Mouse (Mus musculus) liver (tissue): ENCODE results near the gene 9530002B09Rik.

ENCODE experiments used
- DNase-seq: peaks from one replicate; pipeline ENCODE4 v3.0.0-alpha.2; 2020; ENCODE audit warnings: mixed read lengths

9530002B09Rik gene

GRCm38 (mm10) chr4:122688975-122689374 lies at the start of gene 9530002B09Rik:
Gene 9530002B09Rik (plus strand): TSS chr4:122689275.
- no peak for DNase-seq
